Mouse (Mus musculus) stomach, postnatal 0 days (tissue): ENCODE measurements around the gene Guca2b.

Experiments used
- CTCF ChIP-seq: IDR thresholded peaks from 2 replicates; pipeline ENCODE4 v1.5.1; 2016; ENCODE audit warnings: antibody characterized with exemption, low read depth, mild to moderate bottlenecking, moderate library complexity
- EP300 ChIP-seq: optimal IDR thresholded peaks from 2 replicates; pipeline ENCODE3; 2016; ENCODE audit warnings: antibody characterized with exemption

DNA sequence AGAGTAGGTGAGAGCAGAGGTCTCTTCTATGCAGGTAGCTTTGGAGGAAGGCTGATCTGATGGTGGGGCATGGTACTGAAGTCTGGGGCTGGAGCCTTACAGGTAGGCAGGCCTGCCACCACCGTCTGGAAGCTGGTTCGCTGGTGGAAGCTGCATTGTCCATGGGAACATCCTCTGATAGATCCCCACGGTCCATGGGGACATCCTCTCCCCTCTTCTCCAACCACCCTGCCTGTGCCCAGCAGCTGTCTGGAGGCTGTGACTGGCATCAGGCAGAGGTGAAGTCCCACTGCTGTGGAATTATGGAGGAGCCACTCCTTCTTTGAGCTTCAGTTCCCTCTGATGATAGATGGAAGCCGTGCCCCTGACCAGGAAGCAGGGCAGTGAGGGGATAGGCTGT, 9.8 kb upstream of the Guca2b start:
- TF ChIP-seq CTCF = no peak
- no peak for TF ChIP-seq EP300
